Mouse (Mus musculus) cerebral cortex, adult 2 months (tissue): ENCODE measurements around the gene Kdm2a.

ENCODE experiments used
- WGBS: fragments of 180-500 bp; shearing (Covaris S2); methylation state at CpG from one replicate; pipeline ENCODE4 v1.1.7; 2018; 5-methylcytosine and 5-hydroxymethylcytosine counted together

Kdm2a gene

GRCm38 (mm10) chr19:4397798-4398629 lies at the start of gene Kdm2a:
Gene Kdm2a, minus strand, starts transcription at chr19:4398285.
- 4% methylated on average over 82 of the region's 82 CpGs for WGBS

GRCm38 (mm10) chr19:4447445-4447844 lies 49.4 kb upstream of the Kdm2a start:
- 88% methylated on average over 9 of the region's 9 CpGs for WGBS

GRCm38 (mm10) chr19:4446661-4447420 lies 48.8 kb upstream of the Kdm2a start:
- WGBS, result 90% methylated on average over 8 of the region's 8 CpGs

- WGBS, result 8% methylated on average over 3 of the region's 3 CpGs
These were observed 44.3 kb upstream of the Kdm2a start for GRCm38 (mm10) chr19:4442408-4442807.

GRCm38 (mm10) chr19:4441621-4442161 lies 43.6 kb upstream of the Kdm2a start:
- 46% methylated on average over 10 of the region's 10 CpGs for WGBS

- WGBS, result 24% methylated on average over 6 of the region's 6 CpGs
These were observed 43.1 kb upstream of the Kdm2a start for GRCm38 (mm10) chr19:4441090-4441591.

- WGBS, result 10% methylated on average over 8 of the region's 8 CpGs
These were observed 42.1 kb upstream of the Kdm2a start for GRCm38 (mm10) chr19:4440222-4440621.

GRCm38 (mm10) chr19:4439161-4439801 lies 41.2 kb upstream of the Kdm2a start, which contains the start of gene Rhod:
Gene Rhod, minus strand, starts transcription at chr19:4439432.
- 2% methylated on average over 51 of the region's 51 CpGs for WGBS

- WGBS, result 37% methylated on average over 8 of the region's 8 CpGs
These were observed 40.7 kb upstream of the Kdm2a start for GRCm38 (mm10) chr19:4438791-4439160.

GRCm38 (mm10) chr19:4437886-4438285 lies 39.8 kb upstream of the Kdm2a start:
- WGBS, result 81% methylated on average over 6 of the region's 6 CpGs

- WGBS, result 98% methylated on average over 3 of the region's 3 CpGs
These were observed 38.2 kb upstream of the Kdm2a start for GRCm38 (mm10) chr19:4436254-4436653.

- 95% methylated on average over 1 of the region's 1 CpGs for WGBS
These were observed 36.9 kb upstream of the Kdm2a start for GRCm38 (mm10) chr19:4434999-4435398.

GRCm38 (mm10) chr19:4433756-4434155 lies 35.7 kb upstream of the Kdm2a start:
- 73% methylated on average over 1 of the region's 1 CpGs for WGBS

GRCm38 (mm10) chr19:4430091-4430620 lies 32.1 kb upstream of the Kdm2a start:
- WGBS, result 88% methylated on average over 4 of the region's 4 CpGs

GRCm38 (mm10) chr19:4425610-4426366 lies 27.7 kb upstream of the Kdm2a start:
- 74% methylated on average over 19 of the region's 19 CpGs for WGBS

- 67% methylated on average over 3 of the region's 3 CpGs for WGBS
These were observed 24.9 kb upstream of the Kdm2a start for GRCm38 (mm10) chr19:4423021-4423420.

GRCm38 (mm10) chr19:4422581-4422980 lies 24.5 kb upstream of the Kdm2a start:
- WGBS, result 90% methylated on average over 3 of the region's 3 CpGs

- 86% methylated on average over 8 of the region's 8 CpGs for WGBS
These were observed 22.2 kb upstream of the Kdm2a start for GRCm38 (mm10) chr19:4420153-4420910.

GRCm38 (mm10) chr19:4419711-4420110 lies 21.6 kb upstream of the Kdm2a start:
- WGBS, result 94% methylated on average over 5 of the region's 5 CpGs

- WGBS, result 0% methylated on average over 1 of the region's 1 CpGs
These were observed 19.1 kb upstream of the Kdm2a start for GRCm38 (mm10) chr19:4417183-4417582.
